Mouse (Mus musculus) brown adipose tissue, adult 24 weeks (tissue): ENCODE measurements around the gene Optn. TPM values are rescaled to one million over a fixed set of nuclear protein-coding genes. Genes with fewer than 3 reads are reported as not detected.
"Not testable (repeated sequence)": the region's sequence is repeated elsewhere in the genome, so short reads cannot be mapped to it uniquely, and the experiment has no call there.

Source experiments
- H3K27ac ChIP-seq: fragments of 200-500 bp; replicated peaks from 2 replicates; pipeline ENCODE4 v1.5.1; 2012; ENCODE audit warnings: low read depth, mild to moderate bottlenecking, low read length
- H3K4me1 ChIP-seq: fragments of 200-500 bp; 2 replicates; pipeline ENCODE4 v1.6.1; 2012; ENCODE audit warnings: low read length, mixed read lengths; ENCODE audit not compliant: control insufficient read depth, insufficient read depth, insufficient read length
- H3K4me3 ChIP-seq: fragments of 200-500 bp; 2 replicates; pipeline ENCODE4 v1.5.1; 2012; ENCODE audit warnings: low read depth, mild to moderate bottlenecking, low read length, moderate library complexity; ENCODE audit not compliant: insufficient read depth
- polyA plus RNA-seq: library from polyadenylated mRNA; stranded (reverse); fragments of >200 nt; gene quantifications from 2 replicates; pipeline ENCODE4 v1.2.4, GENCODE M21; 2012; ENCODE audit not compliant: missing spikeins, insufficient read depth, insufficient read length

Optn gene
- polyA plus RNA-seq, 1 experiment, result 87.1 TPM

DNA sequence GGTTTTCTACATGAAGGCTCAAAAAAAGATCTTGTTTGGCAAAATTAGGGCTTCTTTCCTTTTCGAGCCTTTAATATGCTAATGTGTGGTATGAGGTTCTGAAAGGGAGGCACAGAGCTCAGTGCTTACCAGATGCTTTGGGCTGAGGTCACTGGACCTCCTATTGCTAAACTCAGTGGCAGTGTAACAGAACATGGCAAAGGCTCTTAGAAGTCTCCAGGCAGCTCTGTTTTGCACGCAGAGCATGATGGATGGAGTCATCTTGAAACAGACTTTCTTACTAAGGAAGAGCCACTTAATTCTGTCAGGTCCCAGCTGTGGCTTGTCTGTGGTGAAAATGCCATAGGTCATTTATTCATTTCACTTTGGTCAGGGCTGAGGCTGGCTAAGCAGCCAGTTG is 11.6 kb upstream of the Optn start:
- H3K27ac ChIP-seq, result no peak overlapping the region
- H3K4me3 ChIP-seq, result no peak overlapping the region
- no peaks in the 10 kb centered on the region for H3K4me1 ChIP-seq

GRCm38 (mm10) chr2:5073785-5074184 is 9.9 kb upstream of the Optn start:
- H3K4me3 ChIP-seq, result no peak overlapping the region
- no peak overlapping the region for H3K27ac ChIP-seq
- no peaks in the 10 kb centered on the region for H3K4me1 ChIP-seq

DNA sequence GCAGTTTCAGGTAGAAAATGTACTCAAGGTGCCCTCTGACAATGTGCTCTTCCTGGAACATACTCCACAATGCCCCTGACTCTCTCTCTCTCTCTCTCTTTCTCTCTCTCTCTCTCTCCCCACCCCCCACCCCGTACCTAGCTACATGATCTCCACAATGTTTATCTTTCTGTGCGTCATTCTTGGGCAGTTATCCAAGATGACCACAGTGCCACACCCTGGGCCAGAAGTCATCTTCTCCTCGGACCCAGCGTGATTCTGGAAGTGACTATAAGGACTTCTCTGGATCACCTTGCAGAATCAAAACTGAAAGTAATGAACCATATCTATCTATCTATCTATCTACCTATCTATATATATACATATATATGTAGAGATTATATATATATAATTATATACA is 4.1 kb upstream of the Optn start:
- H3K4me3 ChIP-seq, result no peak overlapping the region
- H3K27ac ChIP-seq, result no peak overlapping the region
- H3K4me1 ChIP-seq, result no peaks in the 10 kb centered on the region

DNA sequence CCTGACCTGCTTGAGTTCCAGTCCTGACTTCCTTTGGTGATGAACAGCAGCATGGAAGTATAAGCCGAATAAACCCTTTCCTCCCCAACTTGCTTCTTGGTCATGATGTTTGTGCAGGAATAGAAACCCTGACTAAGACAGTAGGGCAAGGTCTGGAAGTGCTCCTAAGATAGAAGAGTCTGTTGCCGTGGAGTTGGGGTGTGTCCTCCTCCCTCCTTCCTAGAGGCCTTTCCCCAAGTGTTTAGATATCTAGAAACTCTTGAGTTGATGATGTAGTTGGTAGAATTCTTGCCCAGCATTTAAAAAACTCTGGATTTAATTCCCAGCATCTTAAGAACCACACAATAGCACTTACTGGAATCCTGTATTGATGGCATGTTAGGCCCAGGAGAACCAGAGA is 3.4 kb upstream of the Optn start:
- not testable (repeated sequence) for H3K27ac ChIP-seq, H3K4me3 ChIP-seq, H3K4me1 ChIP-seq

GRCm38 (mm10) chr2:5064247-5064646 is 396 bp upstream of the Optn start:
- no peak overlapping the region for H3K27ac ChIP-seq
- peaks cover 8% of the 10 kb centered on the region for H3K4me1 ChIP-seq
- H3K4me3 ChIP-seq, result no peak overlapping the region; the same call in 1 of the 2 replicates

DNA sequence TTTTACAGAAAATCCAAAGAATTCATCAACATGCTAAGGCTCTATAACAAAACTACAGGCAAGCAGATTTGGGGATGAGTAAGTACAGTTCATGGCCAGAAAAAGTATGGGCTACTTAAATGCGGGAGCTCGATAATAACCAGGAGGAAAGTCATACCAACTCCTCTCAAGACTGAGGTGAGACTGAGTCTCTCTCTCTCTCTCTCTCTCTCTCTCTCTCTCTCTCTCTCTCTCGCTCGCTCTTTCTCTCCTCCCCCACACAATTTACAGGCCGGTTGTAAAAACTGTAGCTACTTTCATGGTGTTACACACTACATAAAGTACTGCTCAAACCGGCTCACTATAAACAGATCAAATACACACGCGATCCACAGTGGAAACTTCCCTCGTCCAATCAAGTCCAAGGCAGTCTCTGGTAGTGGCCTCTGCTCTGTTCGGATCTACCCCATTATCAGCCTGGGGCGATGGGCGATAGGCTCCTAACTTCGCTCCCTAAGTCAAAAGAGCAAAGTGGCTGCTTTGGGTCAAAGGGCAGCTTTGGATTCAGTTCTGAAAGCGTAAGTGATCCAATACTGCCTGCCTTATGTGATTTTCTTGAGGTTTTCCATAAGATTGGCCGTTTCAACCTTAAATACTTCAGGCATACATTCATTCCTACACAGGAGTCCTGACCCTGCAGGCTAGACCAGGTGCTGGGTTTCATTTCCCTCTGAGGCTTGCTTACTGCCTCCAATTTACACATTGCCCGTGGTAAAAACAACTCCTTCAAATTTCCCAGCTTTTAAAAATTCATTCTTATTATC is 1.2 kb downstream of the Optn start:
- Histone ChIP-seq H3K27ac (peak overlapping the region; percentile 97), H3K4me1 (peaks cover 11% of the 10 kb centered on the region), H3K4me3 (peak overlapping the region; percentile 69)

- Histone ChIP-seq H3K4me1 (peaks cover 11% of the 10 kb centered on the region), H3K27ac (peak overlapping the region; percentile 97), H3K4me3 (peak overlapping the region; percentile 52)
Observed at GRCm38 (mm10) chr2:5061133-5061708, 2.6 kb downstream of the Optn start.

- no peak overlapping the region for H3K4me3 ChIP-seq
- peak overlapping the region; percentile 23; the same call in 1 of the 2 replicates for H3K27ac ChIP-seq
- H3K4me1 ChIP-seq, result peaks cover 11% of the 10 kb centered on the region
Observed at GRCm38 (mm10) chr2:5059997-5060396, 3.9 kb downstream of the Optn start.

GRCm38 (mm10) chr2:5058436-5058835 is 5.4 kb downstream of the Optn start:
- Histone ChIP-seq H3K4me1 (peaks cover 11% of the 10 kb centered on the region), H3K27ac (0 out of 2 replicates have a peak overlapping the region, but pooled peaks have one; percentile 5), H3K4me3 (no peak overlapping the region)

DNA sequence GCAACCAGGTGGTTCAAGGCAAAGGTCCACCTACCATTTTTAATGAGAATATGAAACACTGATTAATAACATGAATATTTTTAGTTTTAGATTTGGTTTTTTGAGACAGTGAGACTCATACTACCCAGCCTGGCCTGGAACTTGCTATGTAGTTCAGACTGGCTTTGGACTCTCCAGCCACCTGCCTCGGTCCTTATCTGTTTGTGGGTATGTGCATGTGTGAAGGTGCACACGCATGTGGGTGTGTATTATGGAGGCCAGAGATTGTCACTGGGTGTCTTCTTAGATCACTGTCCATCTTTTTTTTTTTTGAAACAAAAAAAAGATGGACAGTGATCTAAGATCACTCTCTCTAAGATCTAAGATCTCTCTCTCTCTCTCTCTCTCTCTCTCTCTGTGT is 13.3 kb downstream of the Optn start:
- no peak overlapping the region for H3K27ac ChIP-seq
- no peaks in the 10 kb centered on the region for H3K4me1 ChIP-seq
- H3K4me3 ChIP-seq, result no peak overlapping the region

DNA sequence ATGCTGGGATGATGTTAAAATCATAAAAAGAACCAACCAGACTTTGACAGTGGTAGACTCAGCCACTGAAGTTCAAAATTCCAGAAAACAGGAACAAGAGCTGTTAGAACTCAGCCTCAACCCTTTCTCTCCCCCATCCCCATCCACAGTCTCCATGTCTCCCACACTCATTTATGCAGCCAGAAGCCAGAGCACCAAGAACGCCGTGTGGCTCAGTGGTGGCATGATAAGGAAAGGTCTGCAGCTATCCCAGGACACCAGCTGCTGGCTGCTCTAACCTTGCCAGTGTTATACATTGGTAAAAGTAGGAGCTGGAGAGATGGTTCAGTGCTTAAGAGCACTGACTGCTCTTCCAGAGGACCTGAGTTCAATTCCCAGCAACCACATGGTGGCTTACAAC is 16.8 kb downstream of the Optn start:
- Histone ChIP-seq H3K27ac (no peak overlapping the region), H3K4me1 (no peaks in the 10 kb centered on the region), H3K4me3 (no peak overlapping the region)

GRCm38 (mm10) chr2:5045269-5045965 is 18.4 kb downstream of the Optn start:
- no peak overlapping the region for H3K27ac ChIP-seq
- H3K4me3 ChIP-seq, result no peak overlapping the region
- no peaks in the 10 kb centered on the region for H3K4me1 ChIP-seq

DNA sequence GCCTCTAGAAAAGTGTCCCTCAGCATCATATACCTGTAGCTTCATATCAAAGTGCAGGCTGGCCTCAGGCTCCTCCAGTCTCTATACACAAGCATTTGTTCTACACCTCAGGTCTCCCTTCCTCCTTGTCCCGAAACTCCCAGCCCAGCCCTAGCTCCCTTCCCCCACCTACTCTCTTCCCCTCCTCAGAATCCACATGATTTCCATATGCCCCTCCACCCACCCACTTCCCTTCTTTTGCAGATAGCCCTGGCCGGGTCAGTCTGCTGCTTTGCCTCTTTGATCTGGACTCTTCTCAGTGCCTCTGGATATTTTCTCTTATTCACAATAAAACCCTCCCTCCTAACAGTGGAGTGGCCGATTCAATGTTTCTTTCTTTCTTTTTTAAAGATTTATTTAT is 19.5 kb downstream of the Optn start:
- H3K4me1 ChIP-seq, result no peaks in the 10 kb centered on the region
- H3K4me3 ChIP-seq, result no peak overlapping the region
- H3K27ac ChIP-seq, result no peak overlapping the region

- H3K4me1 ChIP-seq, result no peaks in the 10 kb centered on the region
- H3K4me3 ChIP-seq, result no peak overlapping the region
- H3K27ac ChIP-seq, result no peak overlapping the region
Observed at GRCm38 (mm10) chr2:5043476-5043761, 20.4 kb downstream of the Optn start.

DNA sequence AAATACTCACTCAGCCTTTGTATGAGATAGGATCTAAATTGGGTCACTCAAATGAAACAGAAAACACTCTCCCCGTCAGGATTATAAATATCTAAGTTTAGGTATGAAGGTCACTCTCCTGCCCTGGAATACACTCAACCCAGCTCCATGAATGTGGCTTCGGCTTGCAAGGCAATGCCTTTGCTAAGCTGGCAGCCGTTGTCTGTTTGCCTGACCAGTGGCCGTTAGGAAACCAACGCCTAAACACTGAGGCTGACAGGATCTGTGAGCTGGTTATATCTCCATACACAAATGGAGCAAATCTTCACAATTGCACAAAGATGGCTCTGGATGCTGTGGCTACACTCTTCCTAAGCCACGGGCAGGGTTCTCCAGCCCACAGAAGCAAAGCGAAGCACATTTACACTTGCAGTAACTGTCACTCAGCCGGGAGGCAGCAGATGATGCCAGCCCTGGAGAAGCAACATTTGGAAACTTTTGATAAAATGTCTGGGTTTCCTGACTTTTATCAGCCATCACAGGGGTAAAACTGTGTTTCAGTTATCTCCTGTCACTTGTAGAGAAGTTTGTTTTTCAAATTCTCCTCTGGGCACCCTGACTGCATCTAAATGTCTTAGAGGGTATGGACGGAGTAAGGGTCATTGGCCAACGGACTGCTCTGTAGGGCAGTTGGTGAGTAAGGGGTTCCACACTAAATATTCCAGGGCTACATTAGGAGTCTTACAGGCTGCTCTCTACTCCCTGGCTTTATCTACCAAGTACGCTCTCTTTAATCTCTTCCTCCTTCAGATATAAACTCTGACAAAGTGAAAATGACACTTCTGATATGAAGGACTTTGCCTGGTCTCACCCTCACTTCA is 21.0 kb downstream of the Optn start:
- Histone ChIP-seq H3K27ac (no peak overlapping the region), H3K4me3 (no peak overlapping the region)

More for the DNA sequence above, 21.0 kb downstream of the Optn start:
- H3K4me1 ChIP-seq, result no peaks in the 10 kb centered on the region
